Mouse (Mus musculus) urinary bladder, postnatal 14 days (tissue): ENCODE results near the gene Rbmx2.

Experiments used
- DNase-seq: peaks from one replicate; pipeline ENCODE4 v3.0.0; 2021; ENCODE audit warnings: low spot score

The Rbmx2 gene

GRCm38 (mm10) chrX:48694864-48695371 is at the start of gene Rbmx2:
Rbmx2 (plus strand) TSS chrX:48695004.
- DNase-seq, result peak; percentile 84

GRCm38 (mm10) chrX:48666807-48667206 is 28.0 kb upstream of the Rbmx2 start:
- DNase-seq, result no peak

- DNase-seq, result no peak
These were observed 25.2 kb upstream of the Rbmx2 start for GRCm38 (mm10) chrX:48669588-48669987.

GRCm38 (mm10) chrX:48671714-48672113 is 23.1 kb upstream of the Rbmx2 start:
- DNase-seq, result no peak

- DNase-seq, result peak; percentile 3
These were observed 20.6 kb upstream of the Rbmx2 start, which contains the start of gene Gpr119 for GRCm38 (mm10) chrX:48674171-48674570. Gpr119 (minus strand) TSS chrX:48674478.

GRCm38 (mm10) chrX:48683451-48683850 is 11.4 kb upstream of the Rbmx2 start:
- peak; percentile 21 for DNase-seq

- DNase-seq, result no peak
These were observed 10.9 kb upstream of the Rbmx2 start for GRCm38 (mm10) chrX:48683857-48684256.

GRCm38 (mm10) chrX:48694460-48694859 is 344 bp upstream of the Rbmx2 start:
- no peak for DNase-seq

GRCm38 (mm10) chrX:48709701-48710100 is 14.9 kb downstream of the Rbmx2 start:
- no peak for DNase-seq

- DNase-seq, result no peak
These were observed 18.0 kb downstream of the Rbmx2 start for GRCm38 (mm10) chrX:48712846-48713245.

- no peak for DNase-seq
These were observed 60.0 kb downstream of the Rbmx2 start for GRCm38 (mm10) chrX:48754710-48755283.
